Mouse (Mus musculus) E14TG2a.4 (cell line): ENCODE data around the gene Acsm3.

Experiments
- CTCF ChIP-seq: conservative IDR thresholded peaks from 2 replicates; pipeline ENCODE4 v1.5.1; 2014; ENCODE audit warnings: low read length
- NANOG ChIP-seq: IDR thresholded peaks from 2 replicates; pipeline ENCODE4 v1.6.1; 2014; ENCODE audit warnings: borderline replicate concordance, low read length, mixed read lengths

- no peak for TF ChIP-seq CTCF
- no peak for TF ChIP-seq NANOG
These were observed 12.0 kb upstream of the Acsm3 start for GRCm38 (mm10) chr7:119748761-119749160.
